Mouse (Mus musculus): ENCODE measurements around the gene Dgcr8.

DNA sequence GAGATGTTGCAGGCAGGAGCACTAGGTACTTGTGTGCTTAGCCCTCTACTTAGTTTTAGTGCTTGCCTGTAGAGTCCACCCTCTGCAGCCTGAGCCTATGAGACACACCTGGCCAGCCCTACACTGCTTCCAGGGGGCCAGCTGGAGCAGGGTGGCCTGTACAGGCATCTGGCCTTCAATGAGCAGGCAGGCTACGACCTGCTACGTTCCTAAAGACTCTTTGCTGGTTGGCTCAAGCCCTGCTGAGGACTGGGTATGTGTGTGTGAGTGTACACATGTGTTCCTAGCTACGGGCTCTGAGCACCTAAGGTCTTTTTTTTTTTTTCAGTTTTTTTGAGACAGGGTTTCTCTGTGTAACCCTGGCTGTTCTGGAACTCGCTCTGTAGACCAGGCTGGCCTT, 57.6 kb downstream of the Dgcr8 start:
- TF ChIP-seq POLR2A (IDR thresholded peaks at IDR 0.05; ENCODE audit: borderline replicate concordance, insufficient read depth, low read length) (no peak), CTCF (IDR thresholded peaks at IDR 0.05; ENCODE audit: borderline replicate concordance, insufficient read depth, low read depth, low read length) (no peak)
